Mouse (Mus musculus) stomach, embryonic 15.5 days (tissue): ENCODE measurements around the gene Odf3l2. TPM values are rescaled to one million over a fixed set of nuclear protein-coding genes. Genes with fewer than 3 reads are reported as not detected.

Experiments used
- ATAC-seq: fragments of 200-750 bp; cut with Nextera tagmentation; 2 replicates; pipeline ENCODE4 v1.8.0; 2017; ENCODE audit warnings: low read depth, moderate number of reproducible peaks, moderate TSS enrichment; ENCODE audit not compliant: insufficient read depth, low FRiP score
- H3K27ac ChIP-seq: fragments of 300-500 bp; sonication (generic); 2 replicates; pipeline ENCODE4 v1.5.1; 2015; ENCODE audit warnings: mild to moderate bottlenecking, inconsistent platforms
- H3K27me3 ChIP-seq: fragments of 300-500 bp; sonication (generic); replicated peaks from 2 replicates; pipeline ENCODE4 v1.6.1; 2015; ENCODE audit warnings: inconsistent platforms
- H3K36me3 ChIP-seq: fragments of 300-500 bp; sonication (generic); 2 replicates; pipeline ENCODE4 v1.6.1; 2015; ENCODE audit warnings: inconsistent platforms
- H3K4me1 ChIP-seq: fragments of 300-500 bp; sonication (generic); 2 replicates; pipeline ENCODE4 v1.6.1; 2015; ENCODE audit warnings: inconsistent platforms
- H3K4me2 ChIP-seq: fragments of 300-500 bp; sonication (generic); 2 replicates; pipeline ENCODE4 v1.6.1; 2015; ENCODE audit warnings: mild to moderate bottlenecking, inconsistent platforms
- H3K4me3 ChIP-seq: fragments of 300-500 bp; sonication (generic); replicated peaks from 2 replicates; pipeline ENCODE4 v1.5.1; 2015; ENCODE audit warnings: inconsistent platforms
- H3K9ac ChIP-seq: fragments of 300-500 bp; sonication (generic); 2 replicates; pipeline ENCODE4 v1.6.1; 2015; ENCODE audit warnings: inconsistent platforms
- H3K9me3 ChIP-seq: fragments of 300-500 bp; sonication (generic); 2 replicates; pipeline ENCODE4 v1.6.1; 2016; ENCODE audit warnings: inconsistent platforms
- WGBS: fragments of 180-500 bp; shearing (Covaris S2); methylation state at CpG from one replicate; pipeline ENCODE4 v1.1.7; 2015; 5-methylcytosine and 5-hydroxymethylcytosine counted together
- polyA plus RNA-seq: library from polyadenylated mRNA; unstranded; fragments of >200 nt; fragmentation: Nextera tagmentation; extraction: Ambion mirVana; gene quantifications from 2 replicates; pipeline ENCODE4 v1.2.1, GENCODE M21; 2015

Gene Odf3l2
- polyA plus RNA-seq, 1 experiment from 2014 or later = not detected

DNA sequence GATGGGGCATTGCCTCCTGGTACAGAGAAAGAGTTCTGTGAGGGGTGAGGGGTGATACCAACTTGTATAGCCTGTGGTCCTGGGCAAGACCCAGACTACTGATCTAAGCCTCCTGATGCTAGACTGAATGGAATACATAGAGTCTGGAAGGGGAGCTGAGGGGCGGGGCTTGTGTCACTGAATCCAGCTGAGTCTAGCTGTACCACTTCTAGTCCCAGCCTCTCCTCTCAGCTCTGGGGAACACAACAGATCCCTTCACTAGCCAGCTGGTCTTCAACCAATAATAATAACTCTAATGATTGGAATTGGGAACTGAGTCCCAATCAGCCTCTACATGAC is 31.3 kb downstream of the Odf3l2 start:
- peak overlapping the region; percentile 57 for H3K4me3 ChIP-seq
- H3K4me1 ChIP-seq = peaks cover 14% of the 10 kb centered on the region
- no peak overlapping the region for H3K27ac ChIP-seq
- 82% methylated on average over 1 of the region's 1 CpGs for WGBS
- H3K9me3 ChIP-seq = no peaks in the 10 kb centered on the region
- ATAC-seq = no peak
- H3K36me3 ChIP-seq = no peaks in the 10 kb centered on the region
- H3K27me3 ChIP-seq = peaks cover 24% of the 10 kb centered on the region
- 0 out of 2 replicates have a peak overlapping the region, but pooled peaks have one; percentile 42 for H3K9ac ChIP-seq
- peak overlapping the region; percentile 96 for H3K4me2 ChIP-seq

GRCm38 (mm10) chr10:79613578-79614304 is 31.8 kb downstream of the Odf3l2 start, which contains the start of gene C2cd4c:
Gene C2cd4c (minus strand): TSS chr10:79614025.
- whole genome bisulfite sequencing = 1% methylated on average over 60 of the region's 60 CpGs
- Histone ChIP-seq H3K36me3 (no peaks in the 10 kb centered on the region), H3K4me1 (peaks cover 14% of the 10 kb centered on the region), H3K27ac (no peak within 1 kb of the TSS), H3K4me3 (peak within 1 kb of the TSS; percentile 57), H3K9ac (peak within 1 kb of the TSS; percentile 42; the same call in 1 of the 2 replicates), H3K9me3 (no peaks in the 10 kb centered on the region), H3K27me3 (peaks cover 24% of the 10 kb centered on the region), H3K4me2 (peak within 1 kb of the TSS; percentile 96)
- peak; percentile 89 for ATAC-seq

GRCm38 (mm10) chr10:79612192-79613135 is 33.1 kb downstream of the Odf3l2 start:
- no peak for ATAC-seq
- Histone ChIP-seq H3K4me3 (no peak overlapping the region), H3K27ac (no peak overlapping the region), H3K36me3 (no peaks in the 10 kb centered on the region), H3K27me3 (peaks cover 24% of the 10 kb centered on the region), H3K4me2 (peak overlapping the region; percentile 34), H3K4me1 (peaks cover 14% of the 10 kb centered on the region), H3K9me3 (no peaks in the 10 kb centered on the region), H3K9ac (no peak overlapping the region)
- 14% methylated on average over 51 of the region's 51 CpGs for WGBS

DNA sequence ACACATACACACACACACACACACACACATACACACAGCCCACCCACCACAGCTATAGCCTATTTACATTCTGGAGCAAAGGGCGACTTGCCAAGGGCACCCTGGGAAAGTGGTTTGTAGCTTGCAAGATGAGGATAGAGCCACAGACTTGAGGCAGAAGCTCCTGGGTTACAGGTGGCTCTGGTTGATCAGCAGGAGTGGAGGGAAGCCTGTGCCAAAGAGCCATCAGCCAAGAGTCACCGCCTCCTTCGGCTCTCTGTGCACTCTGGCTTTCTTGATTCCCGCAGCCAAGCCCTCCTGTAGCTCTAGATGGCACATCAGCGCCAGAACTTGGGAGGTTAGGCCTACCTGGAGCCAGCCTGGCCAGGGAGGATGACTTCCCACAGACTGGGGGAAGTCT is 34.2 kb downstream of the Odf3l2 start:
- Histone ChIP-seq H3K9me3 (no peaks in the 10 kb centered on the region), H3K9ac (no peak overlapping the region), H3K36me3 (no peaks in the 10 kb centered on the region), H3K4me3 (no peak overlapping the region), H3K4me1 (peaks cover 14% of the 10 kb centered on the region), H3K27ac (no peak overlapping the region), H3K4me2 (no peak overlapping the region), H3K27me3 (peaks cover 24% of the 10 kb centered on the region)
- WGBS = 33% methylated on average over 5 of the region's 5 CpGs
- no peak for ATAC-seq

DNA sequence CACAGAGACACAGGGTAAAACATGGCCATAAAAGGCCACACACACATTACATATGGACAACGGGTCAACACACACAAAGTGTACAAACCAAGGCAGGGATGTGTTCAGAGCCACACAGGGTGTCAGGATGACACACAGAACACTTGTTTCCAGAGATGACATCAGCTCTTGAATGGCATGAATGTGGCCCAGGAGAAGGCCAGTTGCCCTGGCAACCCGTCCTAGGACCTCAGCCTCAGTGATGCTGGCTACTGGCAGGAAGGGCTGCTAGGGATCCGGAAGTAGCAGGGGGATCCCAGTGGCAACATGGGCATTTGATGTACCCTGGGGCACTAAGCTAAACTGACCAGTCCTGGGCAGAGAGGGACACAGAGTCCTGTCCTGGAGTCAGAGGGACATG is 36.3 kb downstream of the Odf3l2 start:
- Histone ChIP-seq H3K27me3 (peaks cover 24% of the 10 kb centered on the region), H3K4me1 (peaks cover 14% of the 10 kb centered on the region)
- ATAC-seq = no peak

DNA sequence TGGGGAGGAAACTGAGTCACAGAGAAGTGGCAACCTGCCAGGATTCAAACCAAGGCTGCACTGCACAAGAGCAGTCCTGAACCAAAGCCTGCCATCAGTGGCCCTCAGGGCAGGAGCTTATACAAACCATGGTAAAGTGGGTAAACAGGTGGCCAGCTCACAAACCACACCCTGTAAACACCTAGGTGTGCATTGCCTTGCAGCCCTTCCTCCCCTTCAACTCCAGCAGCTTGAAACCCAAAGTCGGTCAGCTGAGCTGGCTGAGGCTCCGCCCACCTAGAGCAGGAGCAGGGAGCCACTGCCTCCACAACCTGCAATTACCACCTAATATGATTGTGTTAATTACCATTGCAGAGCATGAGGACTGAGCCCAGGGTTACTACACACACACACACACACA is 37.6 kb downstream of the Odf3l2 start:
- Histone ChIP-seq H3K9me3 (no peaks in the 10 kb centered on the region), H3K4me2 (no peak overlapping the region), H3K4me3 (no peak overlapping the region), H3K27ac (no peak overlapping the region), H3K9ac (no peak overlapping the region), H3K27me3 (peaks cover 11% of the 10 kb centered on the region), H3K36me3 (no peaks in the 10 kb centered on the region), H3K4me1 (peaks cover 4% of the 10 kb centered on the region; the same call in 1 of the 2 replicates)
- 36% methylated on average over 2 of the region's 2 CpGs for WGBS
- peak; percentile 56; the same call in 1 of the 2 replicates for ATAC-seq

More for the DNA sequence above, 36.3 kb downstream of the Odf3l2 start:
- H3K4me3 ChIP-seq = no peak overlapping the region
- no peaks in the 10 kb centered on the region for H3K36me3 ChIP-seq
- H3K27ac ChIP-seq = no peak overlapping the region
- 71% methylated on average over 3 of the region's 3 CpGs for WGBS
- H3K4me2 ChIP-seq = no peak overlapping the region
- no peaks in the 10 kb centered on the region for H3K9me3 ChIP-seq
- no peak overlapping the region for H3K9ac ChIP-seq

GRCm38 (mm10) chr10:79606537-79606936 is 39.0 kb downstream of the Odf3l2 start:
- H3K9ac ChIP-seq = no peak overlapping the region
- H3K27ac ChIP-seq = no peak overlapping the region
- no peak for ATAC-seq
- no peak overlapping the region for H3K4me3 ChIP-seq
- 61% methylated on average over 4 of the region's 4 CpGs for WGBS
- no peaks in the 10 kb centered on the region for H3K36me3 ChIP-seq
- H3K27me3 ChIP-seq = no peaks in the 10 kb centered on the region; the same call in 1 of the 2 replicates
- no peaks in the 10 kb centered on the region for H3K9me3 ChIP-seq
- no peak overlapping the region for H3K4me2 ChIP-seq
- no peaks in the 10 kb centered on the region for H3K4me1 ChIP-seq

DNA sequence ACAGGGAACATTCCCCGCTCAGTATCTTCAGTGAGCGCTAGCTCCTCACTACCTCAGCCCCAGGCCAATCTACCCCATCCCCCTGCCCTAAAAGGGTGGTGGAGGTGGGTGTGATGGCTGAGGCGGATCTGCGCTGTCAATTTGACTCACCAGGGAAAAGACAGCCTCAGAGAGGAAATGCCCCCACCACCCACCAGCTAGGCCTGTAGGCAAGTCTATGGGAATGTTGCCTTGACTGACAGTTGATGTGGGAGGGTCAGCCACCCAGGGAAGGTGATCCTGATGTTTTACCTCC is 47.7 kb downstream of the Odf3l2 start:
- no peaks in the 10 kb centered on the region for H3K36me3 ChIP-seq
- peaks cover 6% of the 10 kb centered on the region; the same call in 1 of the 2 replicates for H3K27me3 ChIP-seq
- no peak overlapping the region for H3K4me3 ChIP-seq
- H3K9me3 ChIP-seq = no peaks in the 10 kb centered on the region
- no peak for ATAC-seq
- no peak overlapping the region for H3K9ac ChIP-seq
- no peak overlapping the region for H3K27ac ChIP-seq
- no peak overlapping the region for H3K4me2 ChIP-seq
- H3K4me1 ChIP-seq = no peaks in the 10 kb centered on the region
- 67% methylated on average over 4 of the region's 4 CpGs for WGBS

DNA sequence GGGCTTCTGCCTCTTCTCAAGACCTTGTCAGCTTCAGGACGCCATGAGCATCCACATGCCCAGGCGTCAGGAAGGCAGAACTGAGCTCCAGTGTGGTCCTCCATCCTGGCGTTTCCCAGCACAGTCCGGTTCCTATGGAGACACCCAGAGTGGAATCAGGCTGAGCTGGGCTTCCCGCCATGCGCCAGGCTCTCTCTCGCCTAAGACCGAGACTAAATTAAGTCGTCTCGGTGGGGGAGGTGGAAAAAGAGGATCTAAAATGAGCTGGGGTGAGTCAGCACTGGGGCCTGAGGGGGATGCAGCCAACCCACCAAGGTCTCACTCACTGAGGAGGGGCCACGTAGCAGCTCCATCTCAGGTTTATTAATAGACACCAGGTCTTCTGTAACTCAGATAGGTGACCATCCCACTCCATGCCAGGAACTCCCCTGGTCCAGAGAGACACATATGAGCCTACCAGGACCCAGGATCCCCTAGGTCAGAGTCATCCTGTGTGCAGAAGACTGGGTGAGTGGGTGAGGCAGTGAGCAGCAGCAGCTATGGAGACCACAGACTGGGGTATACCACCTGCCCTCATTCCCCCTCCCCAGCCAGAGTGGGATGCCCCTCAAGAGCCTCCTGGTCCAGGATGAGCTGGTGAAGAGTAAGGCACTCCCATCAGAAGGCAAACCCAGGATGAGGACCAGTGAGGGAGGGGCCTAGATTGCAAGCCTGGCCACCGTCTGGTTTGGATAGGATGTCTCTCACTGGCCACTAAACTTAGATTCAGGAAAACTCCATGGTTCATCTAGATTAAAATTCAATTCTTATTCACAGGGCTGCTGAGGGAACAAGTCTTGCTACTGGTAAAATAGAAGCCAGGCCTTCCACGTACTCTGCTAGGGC is 48.2 kb downstream of the Odf3l2 start:
- WGBS = 40% methylated on average over 13 of the region's 13 CpGs
- Histone ChIP-seq H3K9me3 (no peaks in the 10 kb centered on the region), H3K9ac (no peak overlapping the region), H3K27me3 (peaks cover 6% of the 10 kb centered on the region; the same call in 1 of the 2 replicates), H3K27ac (no peak overlapping the region), H3K36me3 (no peaks in the 10 kb centered on the region), H3K4me3 (no peak overlapping the region), H3K4me2 (no peak overlapping the region), H3K4me1 (no peaks in the 10 kb centered on the region)
- ATAC-seq = no peak

GRCm38 (mm10) chr10:79595590-79595929 is 50.0 kb downstream of the Odf3l2 start:
- Histone ChIP-seq H3K4me3 (no peak overlapping the region), H3K9ac (no peak overlapping the region), H3K27me3 (peaks cover 6% of the 10 kb centered on the region; the same call in 1 of the 2 replicates), H3K9me3 (no peaks in the 10 kb centered on the region), H3K27ac (no peak overlapping the region), H3K4me2 (no peak overlapping the region), H3K36me3 (no peaks in the 10 kb centered on the region), H3K4me1 (no peaks in the 10 kb centered on the region)
- no peak for ATAC-seq
- 55% methylated on average over 8 of the region's 8 CpGs for WGBS

DNA sequence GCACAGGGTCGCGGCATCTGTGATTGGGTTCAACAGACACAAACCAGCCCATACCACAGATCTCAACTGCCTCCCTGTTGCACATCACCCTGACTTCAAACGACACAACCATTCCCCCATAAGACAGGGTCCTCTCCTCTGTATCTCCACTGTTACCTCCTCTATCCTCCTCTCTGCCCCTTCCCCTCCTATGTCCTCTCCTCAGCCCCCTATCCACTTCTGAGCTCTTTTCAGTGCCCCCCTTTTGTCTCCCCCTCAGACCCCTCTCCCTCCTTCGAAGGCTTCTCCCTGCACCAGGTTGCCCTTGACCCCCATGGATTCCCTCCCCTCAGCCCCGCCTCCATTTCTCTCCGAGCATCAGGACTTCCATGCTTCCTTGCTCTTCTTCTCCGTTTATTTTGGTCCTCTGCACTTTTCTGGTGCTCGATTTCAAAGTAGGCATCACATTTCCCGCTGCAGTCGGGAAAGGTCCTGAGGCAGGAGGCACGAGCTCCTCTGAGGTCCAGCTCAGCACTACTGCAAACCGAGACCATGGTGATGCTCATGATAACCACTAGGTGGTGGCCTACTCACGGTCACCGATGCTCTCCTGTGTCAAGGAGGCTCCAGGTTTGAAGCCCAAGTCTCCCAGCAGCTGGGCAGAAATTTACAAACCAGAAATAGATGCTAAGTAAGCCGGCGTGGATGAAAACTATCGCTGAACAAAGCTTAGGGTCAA is 50.5 kb downstream of the Odf3l2 start:
- H3K9ac ChIP-seq = no peak overlapping the region
- no peak overlapping the region for H3K4me2 ChIP-seq
- H3K36me3 ChIP-seq = no peaks in the 10 kb centered on the region
- H3K9me3 ChIP-seq = no peaks in the 10 kb centered on the region
- H3K27ac ChIP-seq = no peak overlapping the region
- H3K4me3 ChIP-seq = no peak overlapping the region
- ATAC-seq = 0 out of 2 replicates have a peak, but pooled peaks have one; percentile 73
- WGBS = 16% methylated on average over 17 of the region's 17 CpGs
- H3K27me3 ChIP-seq = peaks cover 6% of the 10 kb centered on the region; the same call in 1 of the 2 replicates
- no peaks in the 10 kb centered on the region for H3K4me1 ChIP-seq
